Mouse (Mus musculus) skeletal muscle tissue, adult 2 months (tissue): ENCODE measurements at regions not wholly inside any gene's neighbourhood (a gene's known extent, or its start where the extent isn't known, plus 50 kb on each side); places are given as distances from the start of the nearest gene placed in this dataset.

Experiments
- DNase-seq: peaks from one replicate; pipeline ENCODE4 v3.0.0-alpha.2; 2012; ENCODE audit warnings: low read depth, low spot score

- no peak for DNase-seq
These were observed 175.0 kb downstream of the Mycn start for GRCm38 (mm10) chr12:12766510-12767304.

DNA sequence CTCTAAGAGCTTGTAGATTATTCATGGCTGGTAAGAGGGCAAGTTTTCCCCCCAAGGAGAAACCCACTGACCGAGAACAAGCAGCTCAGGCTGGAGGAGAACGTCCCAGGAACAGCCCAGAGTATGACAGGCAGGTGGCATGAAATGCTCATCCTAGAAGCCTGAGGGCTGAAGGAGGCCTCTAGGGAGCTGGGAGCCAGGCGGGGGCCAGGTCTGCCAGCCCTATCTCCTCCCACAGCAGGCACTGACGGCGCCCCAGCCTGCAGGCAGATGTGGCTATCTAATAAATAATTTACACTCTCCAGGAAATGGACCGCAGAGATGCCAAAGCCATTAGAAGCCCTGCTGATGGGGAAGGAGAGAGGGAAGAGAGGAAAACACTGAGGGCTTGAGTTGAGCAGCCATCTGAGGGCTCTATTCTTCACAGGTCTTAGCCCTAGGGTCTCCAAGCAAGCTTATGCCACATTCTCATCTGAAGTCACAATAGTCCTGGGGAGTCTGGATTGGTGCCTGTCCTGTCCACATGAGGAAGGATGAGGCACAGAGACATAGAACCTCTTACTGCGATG lies 176.1 kb downstream of the Mycn start:
- no peak for DNase-seq

DNA sequence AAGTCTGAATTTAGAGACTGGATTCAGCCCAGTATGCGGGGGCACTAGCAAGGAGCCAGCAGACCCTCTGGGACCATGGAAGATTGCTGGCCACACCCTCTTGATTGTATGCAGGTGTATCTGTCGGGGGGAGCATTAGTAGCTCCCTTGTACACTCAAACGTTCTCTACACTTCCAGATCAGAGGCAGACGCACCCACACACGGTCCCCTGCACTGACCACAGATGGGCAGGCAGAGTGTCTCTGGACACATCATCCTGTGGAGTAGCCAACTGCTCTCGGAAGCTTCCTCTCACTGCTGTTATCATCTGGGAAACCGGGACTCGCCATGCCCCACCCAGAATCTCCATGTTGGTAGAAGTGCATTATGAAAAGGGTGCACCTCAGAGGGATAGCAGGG lies 176.7 kb downstream of the Mycn start:
- no peak for DNase-seq

DNA sequence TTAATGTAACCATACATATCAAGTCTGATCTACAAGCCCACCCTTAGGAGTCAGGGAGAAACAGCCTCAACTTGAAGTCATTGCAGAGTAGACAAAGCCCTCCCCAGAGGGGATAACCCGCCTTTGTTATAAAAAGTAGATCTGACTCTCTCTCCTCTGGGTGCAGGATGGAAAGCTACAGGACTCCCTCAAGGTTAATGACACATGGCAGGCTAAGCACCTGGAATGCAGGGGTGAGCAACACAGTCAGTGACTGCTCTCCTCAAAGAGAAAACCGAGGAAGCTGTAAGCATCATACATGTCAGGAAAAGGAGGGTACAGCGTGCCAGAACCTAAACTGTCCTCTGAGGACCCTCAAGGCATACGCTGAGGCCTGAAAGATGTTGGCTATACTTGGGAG lies 177.1 kb downstream of the Mycn start:
- DNase-seq = no peak

- no peak for DNase-seq
These were observed 185.3 kb downstream of the Mycn start for GRCm38 (mm10) chr12:12756301-12756948.

DNA sequence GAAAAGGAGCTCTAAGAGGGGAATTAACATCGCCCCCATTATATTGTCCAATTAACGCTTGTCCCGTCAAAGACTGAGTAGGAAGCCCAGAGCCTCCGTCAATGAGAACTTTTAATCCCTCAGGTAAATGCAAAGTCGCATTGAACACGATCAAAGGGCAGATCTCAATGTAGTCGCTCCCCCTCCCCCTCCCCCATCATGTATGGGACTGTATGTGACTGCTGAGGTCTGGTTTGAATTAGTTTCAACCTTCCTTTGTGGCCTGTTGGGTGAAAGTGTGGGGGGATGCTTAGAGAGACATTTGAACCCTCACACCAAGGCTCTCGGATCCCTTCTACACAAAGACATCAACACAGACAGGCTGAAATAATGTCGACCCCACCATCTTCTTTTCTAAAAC lies 187.9 kb downstream of the Mycn start:
- no peak for DNase-seq

GRCm38 (mm10) chr12:12751670-12752426 lies 189.9 kb downstream of the Mycn start:
- DNase-seq = no peak

- no peak for DNase-seq
These were observed 192.0 kb downstream of the Mycn start for GRCm38 (mm10) chr12:12749690-12750089.

DNA sequence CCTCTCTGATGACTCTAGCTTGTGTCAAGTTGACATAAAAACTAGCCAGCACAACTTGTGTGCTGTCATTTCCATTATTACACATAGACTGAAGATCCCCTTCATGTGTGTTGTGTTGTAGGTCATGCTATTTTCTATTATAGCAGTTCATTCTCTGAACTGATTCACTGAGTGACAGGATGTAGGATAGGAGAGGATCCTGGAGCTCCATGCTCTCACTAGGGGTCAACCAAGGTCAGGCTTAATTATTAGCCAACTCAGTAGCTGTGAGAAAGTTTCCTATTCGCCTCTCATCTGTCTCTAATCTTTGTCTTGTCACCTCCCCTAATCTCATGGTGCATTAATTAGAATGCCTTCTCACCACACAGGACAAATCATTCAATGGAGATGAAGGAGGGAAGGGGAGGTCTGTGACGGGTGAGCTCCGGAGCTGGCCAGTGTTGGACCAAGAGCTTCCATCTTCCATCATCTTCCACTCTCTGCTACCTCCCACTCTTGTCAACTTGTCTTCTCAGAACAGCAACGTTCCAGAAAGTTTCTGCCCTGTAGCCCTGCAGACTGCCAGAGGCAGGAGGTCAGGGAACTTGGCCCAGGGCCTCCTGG lies 194.8 kb downstream of the Mycn start:
- no peak for DNase-seq

GRCm38 (mm10) chr12:12744492-12744891 lies 197.2 kb downstream of the Mycn start:
- no peak for DNase-seq

DNA sequence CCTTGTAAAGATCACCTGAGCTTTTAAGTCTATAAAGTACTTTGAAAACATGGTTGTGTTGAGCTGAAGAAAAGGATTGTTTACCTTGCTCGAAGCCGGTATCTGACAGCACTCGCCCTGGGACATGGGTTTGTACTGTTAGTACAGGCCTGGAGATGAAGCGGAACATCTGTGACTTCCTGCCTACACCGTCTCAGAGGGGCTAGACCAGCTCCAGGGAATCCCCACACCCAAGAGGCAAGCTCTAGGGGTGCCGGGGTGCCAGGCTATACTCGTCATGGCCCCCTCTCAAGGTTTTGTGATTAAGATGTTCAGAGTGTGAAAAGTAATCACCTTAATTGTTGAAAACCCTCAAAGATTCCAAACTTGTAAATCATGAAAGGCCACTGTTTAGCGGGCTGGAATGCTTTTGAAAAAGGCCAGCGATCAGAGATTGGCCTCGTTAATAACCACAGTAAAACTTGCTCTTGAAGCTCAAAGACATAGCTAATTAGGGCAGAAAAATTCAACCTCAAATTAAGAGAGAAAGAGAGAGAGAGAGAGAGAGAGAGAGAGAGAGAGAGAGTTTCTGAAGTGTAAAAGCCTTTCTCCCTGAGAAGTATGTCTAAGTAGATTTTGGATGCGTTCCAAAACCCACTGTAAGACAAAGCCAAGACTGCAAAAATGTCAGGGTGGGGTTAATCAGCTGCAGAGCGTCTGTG lies 202.9 kb downstream of the Mycn start:
- DNase-seq = no peak

GRCm38 (mm10) chr12:12725797-12726196 lies 215.9 kb downstream of the Mycn start:
- DNase-seq = no peak

DNA sequence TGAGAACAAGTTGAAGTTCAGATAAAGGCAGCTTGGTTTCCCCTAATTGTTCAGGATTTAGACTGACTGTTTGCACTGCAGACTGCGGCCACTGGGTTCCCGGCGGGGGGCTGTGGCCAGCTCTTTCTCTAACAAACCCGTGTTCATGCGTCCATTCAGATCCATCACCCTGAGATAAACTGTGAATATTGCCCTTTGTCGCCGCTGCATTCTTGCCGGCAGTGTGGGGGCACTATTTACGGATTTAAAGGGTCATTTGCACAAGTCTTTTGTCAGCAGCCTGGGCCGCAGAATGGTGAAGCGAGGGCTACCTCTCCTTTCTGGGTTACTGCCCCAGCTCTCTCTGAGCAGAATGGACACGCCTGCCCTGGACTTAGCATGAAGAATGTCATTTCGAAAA lies 216.6 kb downstream of the Mycn start:
- DNase-seq = no peak

- no peak for DNase-seq
These were observed 217.8 kb downstream of the Mycn start for GRCm38 (mm10) chr12:12723724-12724487.

DNA sequence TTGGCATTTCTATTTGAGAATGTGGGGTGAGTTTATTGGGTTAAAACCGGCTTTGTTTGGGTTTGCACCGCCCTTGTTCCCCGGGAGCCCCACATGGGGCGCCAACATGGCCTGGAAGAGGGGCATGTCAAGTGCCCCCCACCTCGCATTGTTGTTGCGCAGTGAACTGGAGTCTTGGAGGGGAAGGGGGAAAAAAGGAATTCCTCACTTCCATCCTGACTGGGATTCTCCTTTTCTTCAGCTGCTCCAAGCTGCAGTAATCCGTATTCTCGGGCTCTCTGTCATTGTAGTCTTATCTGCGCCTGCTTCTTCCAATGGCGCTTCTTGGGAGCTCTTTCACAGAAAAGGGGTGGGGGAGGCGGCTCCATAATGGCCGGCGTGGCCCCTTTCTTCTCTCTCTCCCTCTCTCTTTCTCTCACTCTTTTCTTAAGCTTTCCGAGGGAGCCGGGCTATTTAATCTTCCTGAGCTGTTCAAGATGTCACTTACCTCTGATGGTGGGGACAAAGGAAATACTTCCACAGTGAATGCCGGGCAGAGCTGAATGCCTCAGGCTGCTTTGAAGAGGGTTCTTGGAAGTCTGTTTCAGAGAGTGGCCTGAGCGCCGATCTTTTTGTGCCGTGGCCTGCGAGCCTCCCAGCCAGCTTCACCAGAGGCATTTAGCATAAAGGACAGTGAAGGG lies 218.6 kb downstream of the Mycn start:
- no peak for DNase-seq

- no peak for DNase-seq
These were observed 225.0 kb downstream of the Mycn start for GRCm38 (mm10) chr12:12716691-12717090.

DNA sequence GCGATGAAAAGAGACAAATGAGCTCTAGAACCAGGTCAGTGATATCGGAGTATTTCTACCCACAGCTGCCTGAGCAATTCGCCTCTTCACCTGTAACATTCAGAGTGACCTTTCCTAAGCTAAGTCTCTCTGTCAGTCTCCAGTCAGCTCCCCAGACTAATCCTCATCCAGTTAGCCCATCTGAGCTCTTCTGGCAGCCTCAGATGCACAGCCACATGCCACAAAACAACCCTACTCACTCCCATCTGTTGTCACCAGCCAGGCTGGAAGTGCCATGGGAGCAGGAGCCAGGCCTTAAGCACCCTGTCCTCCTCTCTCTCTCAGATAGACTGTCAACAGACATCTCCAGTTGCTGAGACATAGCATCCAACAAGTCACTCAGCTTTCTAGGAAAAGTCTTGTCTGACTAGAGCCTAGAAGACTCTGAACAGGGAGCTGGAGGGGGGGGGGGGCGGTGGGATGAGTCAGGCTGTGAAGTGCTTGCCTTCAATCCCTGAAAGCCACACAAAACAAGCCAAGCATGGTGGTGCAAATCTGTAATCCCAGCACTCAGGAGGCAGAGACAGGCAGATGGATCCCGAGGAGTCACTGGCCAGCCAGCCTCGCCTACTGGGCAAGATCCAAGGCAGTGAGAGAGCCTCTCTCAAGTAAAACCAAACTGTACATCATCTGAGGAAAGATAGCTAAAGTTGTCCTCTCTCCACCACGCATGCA lies 225.6 kb downstream of the Mycn start:
- no peak for DNase-seq

GRCm38 (mm10) chr12:12715528-12715927 lies 226.2 kb downstream of the Mycn start:
- no peak for DNase-seq

DNA sequence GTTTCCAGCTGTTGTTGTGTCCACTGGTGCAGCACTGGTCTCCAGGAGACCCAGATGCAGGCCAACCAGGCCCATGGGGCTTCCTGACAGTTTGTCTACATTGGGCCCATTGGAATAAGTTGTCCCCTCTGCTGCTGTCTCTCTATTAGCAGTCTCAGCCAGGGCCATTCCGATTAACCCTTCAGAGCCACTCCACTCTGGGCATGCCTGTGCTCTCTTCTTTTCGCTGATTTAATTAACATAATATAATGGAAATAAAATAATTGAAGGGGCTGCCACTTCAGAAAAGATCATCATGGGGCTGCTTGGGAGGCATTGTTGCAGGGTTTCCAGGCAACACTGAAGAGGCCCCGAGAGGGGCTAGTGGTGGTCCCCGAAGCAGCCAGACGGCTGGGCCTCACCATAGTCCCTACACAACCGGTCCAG lies 231.5 kb downstream of the Mycn start:
- no peak for DNase-seq
